Mouse (Mus musculus) kidney, postnatal 4 days (tissue): ENCODE measurements around the gene Rora.

Experiments used
- DNase-seq, 2 experiments: peaks; one replicate each; pipeline ENCODE4 v3.0.0; 2021; ENCODE audit warnings: mixed read lengths in 2 of 2

Gene Rora

GRCm38 (mm10) chr9:69104321-69104720 lies 450.7 kb downstream of the Rora start:
- no peak for DNase-seq

GRCm38 (mm10) chr9:69109618-69110300 lies 456.2 kb downstream of the Rora start:
- DNase-seq, result no peak

GRCm38 (mm10) chr9:69110301-69110674 lies 456.7 kb downstream of the Rora start:
- peak; percentile 25 to 46 for DNase-seq

GRCm38 (mm10) chr9:69110706-69111105 lies 457.1 kb downstream of the Rora start:
- DNase-seq, result no peak

GRCm38 (mm10) chr9:69111539-69111938 lies 458.0 kb downstream of the Rora start:
- no peak for DNase-seq

GRCm38 (mm10) chr9:69114429-69114984 lies 460.9 kb downstream of the Rora start:
- DNase-seq, result no peak

GRCm38 (mm10) chr9:69116740-69117139 lies 463.2 kb downstream of the Rora start:
- DNase-seq, result no peak

- DNase-seq, result peak; percentile 59 to 77
Measured at GRCm38 (mm10) chr9:69121117-69121740, 467.6 kb downstream of the Rora start.

- peak; percentile 80 to 85 for DNase-seq
Measured at GRCm38 (mm10) chr9:69125011-69125786, 471.6 kb downstream of the Rora start.

- no peak for DNase-seq
Measured at GRCm38 (mm10) chr9:69125787-69126161, 472.2 kb downstream of the Rora start.

GRCm38 (mm10) chr9:69126595-69126994 lies 473.0 kb downstream of the Rora start:
- DNase-seq, result no peak

- no peak for DNase-seq
Measured at GRCm38 (mm10) chr9:69128335-69128734, 474.7 kb downstream of the Rora start.

- no peak for DNase-seq
Measured at GRCm38 (mm10) chr9:69132995-69133394, 479.4 kb downstream of the Rora start.

- DNase-seq, result peak; percentile 52 to 64
Measured at GRCm38 (mm10) chr9:69133696-69134095, 480.1 kb downstream of the Rora start.

GRCm38 (mm10) chr9:69134604-69135003 lies 481.0 kb downstream of the Rora start:
- DNase-seq, result no peak

- DNase-seq, result no peak
Measured at GRCm38 (mm10) chr9:69136821-69137220, 483.2 kb downstream of the Rora start.

GRCm38 (mm10) chr9:69137398-69137797 lies 483.8 kb downstream of the Rora start:
- no peak for DNase-seq

- peak; percentile 18 to 29 for DNase-seq
Measured at GRCm38 (mm10) chr9:69140144-69140543, 486.6 kb downstream of the Rora start.

- no peak for DNase-seq
Measured at GRCm38 (mm10) chr9:69141859-69142258, 488.3 kb downstream of the Rora start.

- DNase-seq, result no peak
Measured at GRCm38 (mm10) chr9:69146937-69147336, 493.4 kb downstream of the Rora start.

GRCm38 (mm10) chr9:69150224-69150623 lies 496.6 kb downstream of the Rora start:
- peak; percentile 31 to 47 for DNase-seq

- DNase-seq, result no peak
Measured at GRCm38 (mm10) chr9:69154684-69155083, 501.1 kb downstream of the Rora start.

- no peak for DNase-seq
Measured at GRCm38 (mm10) chr9:69155836-69156595, 502.4 kb downstream of the Rora start.
